Mouse (Mus musculus) E14TG2a.4 (cell line): ENCODE results near the gene Gja8.

Source experiments
- H3K27me3 ChIP-seq: 2 replicates; pipeline ENCODE4 v1.6.1; 2014; ENCODE audit warnings: low read length, control low read depth; ENCODE audit not compliant: insufficient read depth
- H3K36me3 ChIP-seq: 2 replicates; pipeline ENCODE4 v1.6.1; 2014; ENCODE audit warnings: low read length, control low read depth; ENCODE audit not compliant: insufficient read depth
- H3K4me1 ChIP-seq: replicated peaks from 2 replicates; pipeline ENCODE4 v1.6.1; 2014; ENCODE audit warnings: low read depth, low read length, control low read depth
- H3K4me3 ChIP-seq: replicated peaks from 2 replicates; pipeline ENCODE4 v1.5.1; 2014; ENCODE audit warnings: mild to moderate bottlenecking, low read length
- H3K9me3 ChIP-seq: 2 replicates; pipeline ENCODE4 v1.6.1; 2014; ENCODE audit warnings: low read length, control low read depth
- CTCF ChIP-seq: conservative IDR thresholded peaks from 2 replicates; pipeline ENCODE4 v1.5.1; 2014; ENCODE audit warnings: low read length
- NANOG ChIP-seq: IDR thresholded peaks from 2 replicates; pipeline ENCODE4 v1.6.1; 2014; ENCODE audit warnings: borderline replicate concordance, low read length, mixed read lengths
- POU5F1 ChIP-seq: IDR thresholded peaks from 2 replicates; pipeline ENCODE4 v1.6.1; 2014; ENCODE audit warnings: low read length, borderline replicate concordance

Gja8 gene

DNA sequence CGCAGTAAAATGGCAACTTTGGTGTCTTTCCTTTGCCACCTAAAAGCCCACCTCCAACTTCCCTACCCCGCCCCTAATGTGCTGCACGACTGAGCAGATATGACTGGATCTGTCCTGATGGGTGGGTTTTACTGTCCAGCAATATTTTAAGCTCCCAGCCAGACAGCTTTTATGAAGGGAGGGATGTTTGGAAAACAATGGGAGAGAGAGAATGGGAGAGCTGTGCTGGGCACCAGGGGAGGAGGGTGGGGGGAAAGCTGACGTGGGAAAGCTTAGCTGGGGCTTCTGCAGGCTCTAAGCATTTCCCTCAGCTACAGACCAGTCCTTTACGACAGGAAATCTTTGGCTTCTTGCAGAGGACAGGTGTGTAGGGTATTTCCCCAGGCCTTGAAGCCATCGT, at the start of gene Gja8:
TSS of gene Gja8 (minus strand) at position 101 of the 400 bp plus-strand sequence.
- Histone ChIP-seq H3K4me1 (peaks cover 2% of the 10 kb centered on the region; the same call in 1 of the 2 replicates), H3K9me3 (no peaks in the 10 kb centered on the region), H3K4me3 (no peak within 1 kb of the TSS), H3K27me3 (no peaks in the 10 kb centered on the region), H3K36me3 (no peaks in the 10 kb centered on the region)
- TF ChIP-seq CTCF (no peak), NANOG (no peak), POU5F1 (no peak)

DNA sequence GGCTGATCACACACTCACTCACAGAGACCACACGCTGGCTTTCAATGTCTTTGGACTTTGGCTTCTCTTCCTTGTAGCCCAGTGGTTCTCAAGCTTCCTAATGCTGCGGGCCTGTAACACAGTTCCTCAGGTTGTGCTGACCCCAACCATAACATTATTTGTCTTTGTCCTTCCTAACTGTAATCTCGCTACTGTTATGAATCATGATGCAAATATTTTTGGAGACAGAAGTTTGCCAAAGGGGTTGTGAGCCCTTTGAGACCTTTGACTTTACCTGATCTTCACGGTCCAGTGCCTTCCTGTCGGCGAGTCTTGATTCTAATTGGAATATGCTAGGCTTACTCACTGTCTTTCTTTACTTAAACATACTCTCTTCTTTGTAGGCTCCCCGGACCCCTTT, 48.6 kb upstream of the Gja8 start:
- H3K9me3 ChIP-seq, result no peaks in the 10 kb centered on the region
- H3K4me3 ChIP-seq, result no peak overlapping the region
- peaks cover 6% of the 10 kb centered on the region for H3K27me3 ChIP-seq
- 0 out of 2 replicates have a peak, but pooled peaks cover 4% of the 10 kb centered on the region for H3K4me1 ChIP-seq
- no peaks in the 10 kb centered on the region for H3K36me3 ChIP-seq
- no peak for TF ChIP-seq NANOG
- TF ChIP-seq POU5F1, result no peak
- no peak for TF ChIP-seq CTCF

DNA sequence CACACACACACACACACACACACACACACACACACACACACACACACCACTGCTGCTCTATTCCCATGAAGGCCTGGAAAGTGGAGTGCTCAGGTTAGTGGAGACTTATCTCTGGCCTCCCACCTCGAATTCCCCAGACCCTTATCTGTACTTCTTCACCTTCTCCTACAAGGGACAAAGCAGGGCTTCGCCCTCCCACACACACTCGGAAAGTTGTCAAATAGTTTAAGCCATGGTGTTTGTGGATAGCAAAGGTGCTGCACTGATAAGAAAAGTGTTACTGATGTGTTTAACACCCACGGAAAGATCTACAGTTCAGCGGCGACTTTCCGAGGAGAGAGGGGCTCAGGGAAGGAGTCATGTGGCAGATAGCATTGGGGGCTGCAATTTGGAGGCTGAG, 45.2 kb upstream of the Gja8 start:
- TF ChIP-seq NANOG, result no peak
- no peak for TF ChIP-seq CTCF
- TF ChIP-seq POU5F1, result no peak
- no peak overlapping the region for H3K4me3 ChIP-seq

DNA sequence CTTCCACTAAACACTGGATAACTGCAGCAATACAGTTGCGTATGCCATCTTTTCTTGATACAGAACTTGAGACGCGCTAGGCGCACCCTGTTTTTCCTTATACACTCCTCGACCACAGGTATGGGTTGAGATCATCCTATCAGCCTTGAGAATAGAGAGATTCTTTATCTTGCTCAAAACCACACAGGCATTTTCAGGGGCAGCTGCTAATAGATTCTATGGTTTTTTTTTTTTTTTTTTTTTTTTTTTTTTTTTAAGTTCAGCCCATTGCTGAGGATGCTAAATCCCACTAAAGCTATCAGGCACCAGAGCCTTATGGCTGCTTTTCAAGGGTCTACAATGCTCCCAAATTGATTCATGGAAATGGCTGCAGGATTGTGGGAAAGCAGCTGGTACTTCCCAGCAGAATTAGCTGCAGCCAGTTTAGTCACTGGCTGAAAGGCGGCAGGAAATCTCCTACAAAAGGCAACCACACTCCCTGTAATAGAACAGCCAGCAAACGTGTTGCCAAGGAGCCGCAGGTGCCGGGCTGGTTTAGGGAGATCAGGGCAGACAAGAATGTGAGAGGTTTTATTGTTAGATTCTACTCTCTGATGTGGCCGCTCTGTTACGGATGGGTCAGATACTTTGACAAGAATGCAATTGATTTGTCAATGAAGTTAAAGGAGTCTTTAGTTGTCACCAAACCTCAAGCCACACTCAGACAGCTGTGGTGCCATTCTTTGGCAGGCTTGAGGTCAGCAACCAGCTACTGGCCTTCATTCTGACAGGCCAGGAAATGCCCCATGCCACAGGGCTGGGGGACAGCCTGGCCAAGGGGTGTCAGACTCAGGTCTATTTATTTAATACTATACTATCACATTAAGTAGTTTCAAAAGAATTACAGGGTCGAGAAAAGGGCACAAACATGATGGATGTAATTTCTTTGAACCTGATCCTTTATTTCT, 37.5 kb upstream of the Gja8 start:
- H3K36me3 ChIP-seq, result no peaks in the 10 kb centered on the region
- H3K27me3 ChIP-seq, result 0 out of 2 replicates have a peak, but pooled peaks cover 5% of the 10 kb centered on the region
- TF ChIP-seq POU5F1 (no peak), CTCF (no peak), NANOG (no peak)
- H3K9me3 ChIP-seq, result no peaks in the 10 kb centered on the region
- H3K4me1 ChIP-seq, result no peaks in the 10 kb centered on the region; the same call in 1 of the 2 replicates
- no peak overlapping the region for H3K4me3 ChIP-seq

More for the DNA sequence above, 45.2 kb upstream of the Gja8 start:
- Histone ChIP-seq H3K27me3 (no peaks in the 10 kb centered on the region), H3K4me1 (peaks cover 4% of the 10 kb centered on the region; the same call in 1 of the 2 replicates), H3K9me3 (no peaks in the 10 kb centered on the region), H3K36me3 (no peaks in the 10 kb centered on the region)

DNA sequence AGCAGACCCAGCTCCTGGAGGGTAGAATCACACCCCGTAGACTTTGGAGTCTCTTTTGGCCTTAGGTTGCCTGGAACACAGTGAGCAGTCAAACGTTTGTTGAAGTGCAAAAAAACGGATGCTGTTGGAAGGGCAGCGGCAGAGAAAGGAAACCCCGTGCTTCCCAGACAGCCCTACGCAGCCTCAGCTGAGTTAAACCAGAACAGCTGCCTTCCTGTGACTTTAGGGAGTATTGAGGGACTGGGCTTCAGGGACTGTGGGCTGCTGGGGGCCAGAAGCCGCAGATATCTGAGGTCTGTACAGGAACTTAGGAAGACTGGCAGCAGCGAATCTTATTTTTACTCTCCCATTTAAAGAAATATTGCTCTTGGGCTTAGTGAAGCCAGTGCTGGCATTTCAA, 34.8 kb upstream of the Gja8 start:
- Histone ChIP-seq H3K36me3 (no peaks in the 10 kb centered on the region), H3K4me3 (no peak overlapping the region), H3K9me3 (no peaks in the 10 kb centered on the region), H3K27me3 (0 out of 2 replicates have a peak, but pooled peaks cover 5% of the 10 kb centered on the region), H3K4me1 (no peaks in the 10 kb centered on the region)
- TF ChIP-seq NANOG (no peak), CTCF (no peak), POU5F1 (no peak)

DNA sequence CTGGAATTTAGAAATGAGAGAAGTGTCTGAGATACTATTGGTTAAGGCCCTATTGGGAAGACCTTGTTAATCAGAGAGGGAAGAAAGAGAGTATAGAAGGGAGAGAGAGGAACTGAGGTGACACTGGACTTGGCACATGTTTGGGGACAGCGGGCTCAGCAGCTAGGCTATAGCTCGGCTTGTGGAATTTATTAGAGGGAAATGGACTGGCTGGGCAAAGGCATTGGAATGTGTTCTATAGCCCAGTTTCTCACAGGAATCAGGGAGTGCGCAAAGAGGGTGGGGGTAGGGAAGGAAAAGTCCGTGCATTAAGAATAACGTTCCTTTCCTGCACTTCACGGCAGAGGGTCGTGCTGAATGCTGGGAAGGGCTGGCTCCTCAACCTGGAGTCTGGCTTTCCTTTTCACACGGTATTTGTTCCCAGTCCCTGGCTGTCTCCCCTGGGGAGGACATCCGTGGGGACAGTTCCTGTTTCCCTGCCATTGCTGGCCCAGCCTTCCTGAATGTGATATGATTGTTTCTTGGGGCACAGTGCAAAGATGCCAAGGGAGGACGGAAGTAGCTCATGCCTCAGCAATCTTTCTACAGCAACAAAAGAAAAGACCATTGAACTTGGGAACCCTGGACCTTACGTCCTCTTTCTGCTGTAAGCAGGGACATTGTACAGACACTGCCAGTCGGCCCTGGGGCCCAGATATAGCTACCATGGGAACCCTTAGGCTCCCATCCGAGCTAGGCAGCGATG, 27.8 kb upstream of the Gja8 start:
- no peaks in the 10 kb centered on the region for H3K27me3 ChIP-seq
- H3K36me3 ChIP-seq, result no peaks in the 10 kb centered on the region
- H3K9me3 ChIP-seq, result no peaks in the 10 kb centered on the region
- TF ChIP-seq NANOG (no peak), CTCF (no peak), POU5F1 (no peak)
- no peaks in the 10 kb centered on the region for H3K4me1 ChIP-seq
- H3K4me3 ChIP-seq, result no peak overlapping the region

DNA sequence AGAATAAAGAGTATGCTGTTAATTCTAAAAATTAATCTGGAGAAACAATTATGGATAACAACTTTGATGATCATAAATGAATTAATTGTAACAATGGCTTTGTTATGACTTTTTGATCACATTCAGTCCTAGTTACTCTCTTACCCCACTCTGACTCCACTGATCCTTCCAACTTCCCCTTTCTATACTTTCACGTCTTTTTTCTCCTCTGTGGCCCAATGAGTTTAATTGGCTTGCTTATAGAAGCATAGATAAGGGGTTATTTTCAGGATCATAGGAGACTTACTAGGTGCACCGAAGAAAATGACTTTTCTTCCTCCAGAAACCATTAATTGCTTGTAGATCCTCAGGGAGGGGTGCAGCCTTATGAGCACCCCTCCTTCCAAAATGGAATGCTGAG, 16.9 kb upstream of the Gja8 start:
- TF ChIP-seq POU5F1 (no peak), CTCF (no peak), NANOG (no peak)
- Histone ChIP-seq H3K4me3 (no peak overlapping the region), H3K4me1 (peaks cover 4% of the 10 kb centered on the region; the same call in 1 of the 2 replicates), H3K9me3 (0 out of 2 replicates have a peak, but pooled peaks cover 4% of the 10 kb centered on the region), H3K27me3 (no peaks in the 10 kb centered on the region), H3K36me3 (no peaks in the 10 kb centered on the region)

DNA sequence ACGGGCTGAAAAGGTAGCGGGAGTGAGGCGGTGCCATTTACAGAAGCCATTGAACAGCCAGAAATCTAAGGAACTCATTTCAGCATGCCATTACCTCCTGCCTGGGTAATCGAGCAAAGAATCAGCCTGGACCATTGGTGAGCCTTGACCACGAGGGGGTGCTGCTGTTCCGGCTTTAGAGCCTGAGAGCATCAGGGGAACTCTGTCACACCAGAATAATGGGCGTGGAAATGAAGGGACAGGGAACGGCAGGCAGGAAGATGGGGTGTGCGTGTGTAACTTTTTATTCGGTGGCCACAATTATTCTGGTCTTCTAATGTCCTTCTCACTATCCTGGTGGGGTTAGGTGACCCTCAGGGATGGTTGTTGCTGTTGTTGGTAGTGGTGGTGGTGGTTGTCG, 12.9 kb upstream of the Gja8 start:
- H3K4me3 ChIP-seq, result no peak overlapping the region
- 0 out of 2 replicates have a peak, but pooled peaks cover 4% of the 10 kb centered on the region for H3K9me3 ChIP-seq
- TF ChIP-seq POU5F1, result no peak
- peak; percentile 75 for TF ChIP-seq CTCF
- no peaks in the 10 kb centered on the region; the same call in 1 of the 2 replicates for H3K27me3 ChIP-seq
- peaks cover 4% of the 10 kb centered on the region; the same call in 1 of the 2 replicates for H3K4me1 ChIP-seq
- no peaks in the 10 kb centered on the region for H3K36me3 ChIP-seq
